Mouse (Mus musculus): ENCODE data around the gene Eml3. TPM values are rescaled to one million over a fixed set of nuclear protein-coding genes. Genes with fewer than 3 reads are reported as not detected.

Gene Eml3
- 22.1 and 22.6 TPM in 2 replicates for polyA plus RNA-seq (2015; fragmentation: Nextera tagmentation; extraction: Ambion mirVana)

GRCm38 (mm10) chr19:8929224-8930088, at the start of gene Eml3, which contains the start of gene Rom1:
Gene Eml3, plus strand, starts transcription at chr19:8929552.
Gene Rom1, minus strand, starts transcription at chr19:8929356.

GRCm38 (mm10) chr19:8880311-8881033, 48.9 kb upstream of the Eml3 start, which contains the start of gene Uqcc3:
Gene Uqcc3, minus strand, starts transcription at chr19:8880923.

GRCm38 (mm10) chr19:8883616-8884015, 45.7 kb upstream of the Eml3 start, which contains the start of the genes Lbhd1 and Gm49403:
Gene Lbhd1, plus strand, starts transcription at chr19:8883732.
Gene Gm49403, plus strand, starts transcription at chr19:8883930.

GRCm38 (mm10) chr19:8888511-8889385, 40.6 kb upstream of the Eml3 start, which contains the start of the genes 1810009A15Rik and Gm49416:
Gene 1810009A15Rik, plus strand, starts transcription at chr19:8888853.
Gene Gm49416, plus strand, starts transcription at chr19:8888926.

GRCm38 (mm10) chr19:8892829-8893766, 36.3 kb upstream of the Eml3 start, which contains the start of gene Ints5:
Gene Ints5, plus strand, starts transcription at chr19:8893005.

GRCm38 (mm10) chr19:8897865-8898495, 31.4 kb upstream of the Eml3 start, which contains the start of gene Ganab:
Gene Ganab, plus strand, starts transcription at chr19:8898071.

GRCm38 (mm10) chr19:8920073-8920736, 9.1 kb upstream of the Eml3 start, which contains the start of gene B3gat3:
Gene B3gat3, plus strand, starts transcription at chr19:8920374.

GRCm38 (mm10) chr19:8941515-8942217, 12.3 kb downstream of the Eml3 start, which contains the start of gene Mta2:
Gene Mta2, plus strand, starts transcription at chr19:8941875.

GRCm38 (mm10) chr19:8953135-8954039, 24.0 kb downstream of the Eml3 start, which contains the start of gene Tut1:
Gene Tut1, plus strand, starts transcription at chr19:8953847.

GRCm38 (mm10) chr19:8966590-8967372, 37.4 kb downstream of the Eml3 start, which contains the start of gene Eef1g:
Gene Eef1g, plus strand, starts transcription at chr19:8967041.

GRCm38 (mm10) chr19:8989066-8989566, 59.8 kb downstream of the Eml3 start, which contains the start of gene Ahnak:
Gene Ahnak, plus strand, starts transcription at chr19:8989284.

Small RNA genes within 50 kb of the gene (microRNA-seq; reads per million reads assigned to microRNA genes)
- not detected for gene Mir5136

Other genes with a start within 250 kb of the Eml3 start
- gene Slc3a2, start 206.2 kb upstream of the Eml3 start, polyA plus RNA-seq (2015; fragmentation: Nextera tagmentation; extraction: Ambion mirVana) = 91.8 and 105 TPM in 2 replicates
- gene Wdr74, start 193.7 kb upstream of the Eml3 start, polyA plus RNA-seq (2015; fragmentation: Nextera tagmentation; extraction: Ambion mirVana) = 53.3 and 53.8 TPM in 2 replicates
- 0.46 and 1.1 TPM in 2 replicates for gene 1700092M07Rik, start 188.8 kb upstream of the Eml3 start, polyA plus RNA-seq (2015; fragmentation: Nextera tagmentation; extraction: Ambion mirVana)
- gene Stx5a, start 188.1 kb upstream of the Eml3 start, polyA plus RNA-seq (2015; fragmentation: Nextera tagmentation; extraction: Ambion mirVana) = 78.0 and 83.1 TPM in 2 replicates
- gene Nxf1, start 172.5 kb upstream of the Eml3 start, polyA plus RNA-seq (2015; fragmentation: Nextera tagmentation; extraction: Ambion mirVana) = 59.7 and 64.4 TPM in 2 replicates
- 119 and 130 TPM in 2 replicates for gene Tmem223, start 158.6 kb upstream of the Eml3 start, polyA plus RNA-seq (2015; fragmentation: Nextera tagmentation; extraction: Ambion mirVana)
- gene Tmem179b, start 155.1 kb upstream of the Eml3 start, polyA plus RNA-seq (2015; fragmentation: Nextera tagmentation; extraction: Ambion mirVana) = 60.2 and 82.2 TPM in 2 replicates
- gene Taf6l, start 143.1 kb upstream of the Eml3 start, polyA plus RNA-seq (2015; fragmentation: Nextera tagmentation; extraction: Ambion mirVana) = 10.3 and 11.8 TPM in 2 replicates
- 86.5 and 92.5 TPM in 2 replicates for gene Polr2g, start 131.0 kb upstream of the Eml3 start, polyA plus RNA-seq (2015; fragmentation: Nextera tagmentation; extraction: Ambion mirVana)
- 2.0 and 2.7 TPM in 2 replicates for gene Zbtb3, start 127.0 kb upstream of the Eml3 start, polyA plus RNA-seq (2015; fragmentation: Nextera tagmentation; extraction: Ambion mirVana)
- gene Ttc9c, start 110.2 kb upstream of the Eml3 start, polyA plus RNA-seq (2015; fragmentation: Nextera tagmentation; extraction: Ambion mirVana) = 22.0 and 26.5 TPM in 2 replicates
- 3.1 and 3.3 TPM in 2 replicates for gene Hnrnpul2, start 109.5 kb upstream of the Eml3 start, polyA plus RNA-seq (2015; fragmentation: Nextera tagmentation; extraction: Ambion mirVana)
- not detected in 2 replicates for gene AC129217.1, start 99.8 kb upstream of the Eml3 start, polyA plus RNA-seq (2015; fragmentation: Nextera tagmentation; extraction: Ambion mirVana)
- gene Bscl2, start 92.1 kb upstream of the Eml3 start, polyA plus RNA-seq (2015; fragmentation: Nextera tagmentation; extraction: Ambion mirVana) = 45.3 and 49.0 TPM in 2 replicates
- gene Gng3, start 90.4 kb upstream of the Eml3 start, polyA plus RNA-seq (2015; fragmentation: Nextera tagmentation; extraction: Ambion mirVana) = 0.31 and 0.96 TPM in 2 replicates
- gene Lrrn4cl, start 78.8 kb upstream of the Eml3 start, polyA plus RNA-seq (2015; fragmentation: Nextera tagmentation; extraction: Ambion mirVana) = 9.4 and 10.6 TPM in 2 replicates
- gene Ubxn1, start 58.1 kb upstream of the Eml3 start, polyA plus RNA-seq (2015; fragmentation: Nextera tagmentation; extraction: Ambion mirVana) = 166 and 171 TPM in 2 replicates
- gene Uqcc3, start 48.6 kb upstream of the Eml3 start, polyA plus RNA-seq (2015; fragmentation: Nextera tagmentation; extraction: Ambion mirVana) = 49.7 and 50.5 TPM in 2 replicates
- gene Lbhd1, start 45.8 kb upstream of the Eml3 start, polyA plus RNA-seq (2015; fragmentation: Nextera tagmentation; extraction: Ambion mirVana) = 34.0 and 39.1 TPM in 2 replicates
- not detected in 2 replicates for gene Gm49403, start 45.6 kb upstream of the Eml3 start, polyA plus RNA-seq (2015; fragmentation: Nextera tagmentation; extraction: Ambion mirVana)
- 43.6 and 48.9 TPM in 2 replicates for gene 1810009A15Rik, start 40.7 kb upstream of the Eml3 start, polyA plus RNA-seq (2015; fragmentation: Nextera tagmentation; extraction: Ambion mirVana)
- gene Gm49416, start 40.6 kb upstream of the Eml3 start, polyA plus RNA-seq (2015; fragmentation: Nextera tagmentation; extraction: Ambion mirVana) = not detected in 2 replicates
- gene Ints5, start 36.5 kb upstream of the Eml3 start, polyA plus RNA-seq (2015; fragmentation: Nextera tagmentation; extraction: Ambion mirVana) = 17.3 and 17.5 TPM in 2 replicates
- 33.1 and 33.2 TPM in 2 replicates for gene Ganab, start 31.5 kb upstream of the Eml3 start, polyA plus RNA-seq (2015; fragmentation: Nextera tagmentation; extraction: Ambion mirVana)
- gene B3gat3, start 9.2 kb upstream of the Eml3 start, polyA plus RNA-seq (2015; fragmentation: Nextera tagmentation; extraction: Ambion mirVana) = 24.3 and 24.5 TPM in 2 replicates
- 3.6 and 4.3 TPM in 2 replicates for gene Rom1, start 196 bp upstream of the Eml3 start, polyA plus RNA-seq (2015; fragmentation: Nextera tagmentation; extraction: Ambion mirVana)
- gene Mta2, start 12.3 kb downstream of the Eml3 start, polyA plus RNA-seq (2015; fragmentation: Nextera tagmentation; extraction: Ambion mirVana) = 63.5 and 67.4 TPM in 2 replicates
- 13.0 and 13.9 TPM in 2 replicates for gene Tut1, start 24.3 kb downstream of the Eml3 start, polyA plus RNA-seq (2015; fragmentation: Nextera tagmentation; extraction: Ambion mirVana)
- gene Eef1g, start 37.5 kb downstream of the Eml3 start, polyA plus RNA-seq (2015; fragmentation: Nextera tagmentation; extraction: Ambion mirVana) = 257 TPM in 2 replicates
- gene Ahnak, start 59.7 kb downstream of the Eml3 start, polyA plus RNA-seq (2015; fragmentation: Nextera tagmentation; extraction: Ambion mirVana) = 99.1 and 107 TPM in 2 replicates
- gene Scgb1a1, start 158.4 kb downstream of the Eml3 start, polyA plus RNA-seq (2015; fragmentation: Nextera tagmentation; extraction: Ambion mirVana) = 0.30 TPM in 1 of 2 replicates, not detected in the other
- 7.1 and 7.4 TPM in 2 replicates for gene Asrgl1, start 206.1 kb downstream of the Eml3 start, polyA plus RNA-seq (2015; fragmentation: Nextera tagmentation; extraction: Ambion mirVana)

All from urinary bladder, postnatal 0 days (tissue).